33 mouse cellular contexts compared by ENCODE assay signal in genomic region chr16:38236936-38237585, GRCm38 (mm10). TPM values are rescaled to one million over a fixed set of nuclear protein-coding genes. Genes with fewer than 3 reads are reported as not detected.
A peak's percentile ranks its signal among the peaks of the same experiment; 100 is the strongest.
DNase-seq lines count a peak whose midpoint lies in the region; ATAC-seq and TF ChIP-seq lines count a peak whose summit lies in the region.
"Had no signal": no experiment of that assay in that cellular context is flagged by ENCODE, and none has a peak within 500 bp of the region (broad histone marks: within the 10 kb centered on the region; RNA-seq: fewer than 3 reads in every experiment).

No protein-coding gene starts in this region.

- no peak overlapping the region for H3K27ac ChIP-seq in liver, embryonic 11.5 days (ENCODE audit: low read depth, low read length)
- H3K27ac ChIP-seq in liver, postnatal 0 days (ENCODE audit: low read depth), result no peak overlapping the region
- no peak overlapping the region for H3K27ac ChIP-seq in MEL (ENCODE audit: control insufficient read depth, low read depth, low read length)
- H3K27ac ChIP-seq: embryonic facial prominence, embryonic 12.5 days; embryonic facial prominence, embryonic 15.5 days; forebrain, embryonic 12.5 days; forebrain, embryonic 15.5 days; heart, adult 2 months; heart, embryonic 10.5 days; heart, embryonic 13.5 days; hindbrain, embryonic 14.5 days; hindbrain, postnatal 0 days had no signal

- no peak overlapping the region for H3K9ac ChIP-seq in liver, embryonic 11.5 days (ENCODE audit: low read depth, low read length)
- no peak overlapping the region for H3K9ac ChIP-seq in liver, postnatal 0 days (replicated peaks)
- H3K9ac ChIP-seq in MEL (ENCODE audit: control insufficient read depth, low read depth, low read length, poor library complexity, severe bottlenecking), result no peak overlapping the region
- H3K9ac ChIP-seq: embryonic facial prominence, embryonic 12.5 days; embryonic facial prominence, embryonic 15.5 days; forebrain, embryonic 12.5 days; forebrain, embryonic 15.5 days; heart, embryonic 13.5 days; hindbrain, embryonic 14.5 days had no signal

- 43% methylated on average over 4 of the region's 4 CpGs for WGBS in liver, embryonic 11.5 days
- WGBS in liver, postnatal 0 days (ENCODE audit: insufficient replicate concordance), result 47% methylated on average over 4 of the region's 4 CpGs

- H3K27me3 ChIP-seq in liver, embryonic 11.5 days (replicated peaks; ENCODE audit: control insufficient read depth, insufficient read depth, low read length), result no peaks in the 10 kb centered on the region
- no peaks in the 10 kb centered on the region for H3K27me3 ChIP-seq in liver, postnatal 0 days (ENCODE audit: insufficient read depth, low read length)
- H3K27me3 ChIP-seq in MEL (ENCODE audit: control insufficient read depth in 1 of 2, insufficient read depth in 2 of 2, low read length in 2 of 2), result no peaks in the 10 kb centered on the region
- H3K27me3 ChIP-seq: CH12.LX; embryonic facial prominence, embryonic 12.5 days; embryonic facial prominence, embryonic 15.5 days; forebrain, embryonic 12.5 days; forebrain, embryonic 15.5 days; heart, embryonic 13.5 days had no signal

- H3K4me2 ChIP-seq in liver, embryonic 11.5 days, result no peak overlapping the region
- no peak overlapping the region for H3K4me2 ChIP-seq in liver, postnatal 0 days (ENCODE audit: low read depth, low read length)
- H3K4me2 ChIP-seq: embryonic facial prominence, embryonic 12.5 days; embryonic facial prominence, embryonic 15.5 days; forebrain, embryonic 12.5 days; forebrain, embryonic 15.5 days; heart, embryonic 13.5 days; hindbrain, embryonic 14.5 days had no signal

- no peak for TF ChIP-seq EP300 in liver, postnatal 0 days (IDR thresholded peaks at IDR 0.05; ENCODE audit: low read depth)
- no peak for TF ChIP-seq EP300 in MEL (IDR thresholded peaks at IDR 0.05; ENCODE audit: low read depth in 1 of 2, low read length in 2 of 2)

- no peak for TF ChIP-seq CTCF in liver, postnatal 0 days (IDR thresholded peaks at IDR 0.05; ENCODE audit: low read depth)
- TF ChIP-seq CTCF in MEL (IDR thresholded peaks at IDR 0.05 in 2 of 3, conservative IDR thresholded peaks at IDR 0.05 in 1 of 3; ENCODE audit: control insufficient read depth in 1 of 3, insufficient read depth in 1 of 3, low read depth in 2 of 3, low read length in 3 of 3, poor library complexity in 1 of 3, severe bottlenecking in 1 of 3), result no peak

- no peak for TF ChIP-seq POLR2A in MEL (IDR thresholded peaks at IDR 0.05; ENCODE audit: control insufficient read depth in 1 of 2, insufficient read depth in 1 of 2, low read depth in 1 of 2, low read length in 2 of 2, poor library complexity in 1 of 2)

- H3K9me3 ChIP-seq in liver, embryonic 11.5 days (ENCODE audit: control insufficient read depth, low read length), result no peaks in the 10 kb centered on the region
- no peaks in the 10 kb centered on the region for H3K9me3 ChIP-seq in liver, postnatal 0 days (ENCODE audit: low read length)
- no peaks in the 10 kb centered on the region for H3K9me3 ChIP-seq in MEL (replicated peaks; ENCODE audit: insufficient read depth, low read length)
- H3K9me3 ChIP-seq: embryonic facial prominence, embryonic 12.5 days; embryonic facial prominence, embryonic 15.5 days; forebrain, embryonic 12.5 days; forebrain, embryonic 15.5 days; G1E; heart, embryonic 10.5 days; heart, embryonic 13.5 days had no signal

- TF ChIP-seq RAD21 in MEL (IDR thresholded peaks at IDR 0.05; ENCODE audit: low read depth, low read length), result no peak

- DNase-seq in liver, embryonic 11.5 days (ENCODE audit: low spot score), result no peak
- no peak for DNase-seq in liver, postnatal 0 days
- peak; percentile 33 for DNase-seq in MEL (ENCODE audit: low read depth, low spot score)
- peak; percentile 20 for DNase-seq in brain, adult 2 months (ENCODE audit: low read depth, low spot score)
- DNase-seq in testis, postnatal 14 days (ENCODE audit: low spot score), result no peak
- no peak for DNase-seq in heart, postnatal 4 days
- DNase-seq: adrenal gland, adult 8-10 months; adrenal gland, postnatal 25 days; B cell, adult 2 months; cerebellum, adult 11 months; cerebellum, adult 2 months; cerebellum, adult 9-11 months; cerebellum, postnatal 25 days; gastrocnemius, postnatal 10 days; gastrocnemius, postnatal 36 days; heart, adult 2 months; heart, postnatal 14 days had no signal

- H3K79me2 ChIP-seq in MEL (ENCODE audit: control insufficient read depth, insufficient read depth, low read length, poor library complexity), result no peaks in the 10 kb centered on the region

- peaks cover 7% of the 10 kb centered on the region; the same call in 1 of the 2 replicates for H3K36me3 ChIP-seq in liver, embryonic 11.5 days (ENCODE audit: control insufficient read depth, insufficient read depth, low read length)
- H3K36me3 ChIP-seq in liver, postnatal 0 days (replicated peaks; ENCODE audit: insufficient read depth, low read length), result peaks cover 19% of the 10 kb centered on the region
- peaks cover 3 to 4% of the 10 kb centered on the region in 2 experiments for H3K36me3 ChIP-seq in MEL (ENCODE audit: control insufficient read depth in 1 of 2, insufficient read depth in 2 of 2, low read length in 2 of 2)

- no peak overlapping the region for H3K4me3 ChIP-seq in liver, embryonic 11.5 days (ENCODE audit: low read depth, low read length)
- no peak overlapping the region for H3K4me3 ChIP-seq in liver, postnatal 0 days (ENCODE audit: low read depth, low read length)
- no peak overlapping the region for H3K4me3 ChIP-seq in MEL (ENCODE audit: control insufficient read depth in 1 of 2, insufficient read depth in 1 of 2, low read depth in 2 of 2, low read length in 2 of 2)
- H3K4me3 ChIP-seq: embryonic facial prominence, embryonic 12.5 days; embryonic facial prominence, embryonic 15.5 days; forebrain, embryonic 12.5 days; forebrain, embryonic 15.5 days; heart, adult 2 months; heart, embryonic 10.5 days; heart, embryonic 13.5 days had no signal

- H3K4me1 ChIP-seq in liver, embryonic 11.5 days (replicated peaks; ENCODE audit: control insufficient read depth, insufficient read depth, low read length), result no peaks in the 10 kb centered on the region
- H3K4me1 ChIP-seq in liver, postnatal 0 days (ENCODE audit: insufficient read depth), result no peaks in the 10 kb centered on the region
- H3K4me1 ChIP-seq in MEL (ENCODE audit: control insufficient read depth in 1 of 2, insufficient read depth in 2 of 2, low read length in 2 of 2), result peaks cover 0 to 3% of the 10 kb centered on the region in 2 experiments; a peak in 2 of 4 replicates
- H3K4me1 ChIP-seq: embryonic facial prominence, embryonic 12.5 days; embryonic facial prominence, embryonic 15.5 days; forebrain, embryonic 12.5 days; forebrain, embryonic 15.5 days had no signal

- ATAC-seq in liver, embryonic 11.5 days (replicated peaks; ENCODE audit: low FRiP score), result peak; percentile 62
- no peak for ATAC-seq in liver, postnatal 0 days
- ATAC-seq in megakaryocyte progenitor cell, adult 5-6 weeks (replicated peaks; ENCODE audit: poor library complexity), result 0 out of 2 replicates have a peak, but pooled peaks have one; percentile 15
- ATAC-seq: activated CD4-positive, CD25-positive, alpha-beta regulatory T cell, adult 4 months; forebrain, embryonic 15.5 days; hindbrain, postnatal 0 days; inflammation-experienced regulatory T-cells, adult 6 months had no signal

TF ChIP-seq in MEL, 35 proteins besides CTCF, POLR2A, EP300 and RAD21:
- no peak for TF ChIP-seq ZNF384 (IDR thresholded peaks at IDR 0.05; ENCODE audit: low read depth, low read length)
- TF ChIP-seq GABPA (IDR thresholded peaks at IDR 0.05; ENCODE audit: low read depth, low read length), result no peak
- no peak for TF ChIP-seq ZC3H11A (IDR thresholded peaks at IDR 0.05; ENCODE audit: low read depth, low read length)
- TF ChIP-seq CHD2 (IDR thresholded peaks at IDR 0.05; ENCODE audit: low read length), result no peak
- no peak for TF ChIP-seq MYB (IDR thresholded peaks at IDR 0.05; ENCODE audit: low read depth, low read length)
- TF ChIP-seq ELF1 (IDR thresholded peaks at IDR 0.05; ENCODE audit: low read depth, low read length), result 0 out of 2 replicates have a peak, but pooled peaks have one; percentile 16
- peak; percentile 68 for TF ChIP-seq GATA1 (IDR thresholded peaks at IDR 0.05; ENCODE audit: low read depth, low read length)
- TF ChIP-seq TBP (IDR thresholded peaks at IDR 0.05; ENCODE audit: low read depth, low read length), result no peak
- no peak for TF ChIP-seq MAFK (IDR thresholded peaks at IDR 0.05; ENCODE audit: borderline replicate concordance, low read depth, low read length)
- TF ChIP-seq RCOR1 (IDR thresholded peaks at IDR 0.05; ENCODE audit: low read depth, low read length), result no peak
- no peak for TF ChIP-seq USF2 (IDR thresholded peaks at IDR 0.05; ENCODE audit: borderline replicate concordance in 1 of 2, insufficient read depth in 1 of 2, low read depth in 1 of 2, low read length in 2 of 2)
- TF ChIP-seq TAL1 (IDR thresholded peaks at IDR 0.05; ENCODE audit: low read length), result no peak

RNA-seq across cellular contexts. Expression of gene Nr1i2, which starts 57.6 kb away (rescaled TPM):
- 1.8 and 2.0 TPM in 2 replicates for polyA plus RNA-seq in liver, embryonic 11.5 days (2014; fragmentation: Nextera tagmentation; extraction: Ambion mirVana)
- 13.8 and 14.6 TPM in 2 replicates for polyA plus RNA-seq in liver, postnatal 0 days (2015; fragmentation: Nextera tagmentation; extraction: Ambion mirVana)
- not detected in 2 replicates for total RNA-seq in MEL (2012; rRNA removed)
- not detected for polyA plus RNA-seq in MEL (2012; ENCODE audit: insufficient read depth in 1 of 2, insufficient read length in 2 of 2, low read depth in 1 of 2, low replicate concordance in 2 of 2, missing spikeins in 1 of 2)
- total RNA-seq in megakaryocyte progenitor cell, adult 5-6 weeks (2015), result not detected in 2 replicates
- not detected in 2 replicates for total RNA-seq in megakaryocyte progenitor cell, adult 5-6 weeks (2017)
- total RNA-seq in heart, postnatal 4 days (2021), result not detected
- total RNA-seq: adrenal gland, postnatal 25 days; CH12.LX; common myeloid progenitor, adult 5-6 weeks; G1E; gastrocnemius, postnatal 10 days; gastrocnemius, postnatal 36 days; granulocyte monocyte progenitor cell, adult 5-6 weeks; heart, adult 2 months; heart, postnatal 14 days; hematopoietic stem cell, adult 5-6 weeks; hindbrain, postnatal 0 days had no signal
- polyA plus RNA-seq: activated CD4-positive, CD25-positive, alpha-beta regulatory T cell, adult 4 months; cerebellum, adult 2 months; embryonic facial prominence, embryonic 12.5 days; embryonic facial prominence, embryonic 15.5 days; forebrain, embryonic 12.5 days; forebrain, embryonic 15.5 days; G1E; heart, adult 2 months; heart, embryonic 13.5 days; hindbrain, embryonic 14.5 days; inflammation-experienced regulatory T-cells, adult 6 months had no signal

Comparison
In these comparisons a context has a peak if more than half of its experiments do, and no peak if none do; other contexts are left out.
1. DNase-seq: peak in MEL (single experiment) and brain, adult 2 months (single experiment); none in liver, embryonic 11.5 days (single experiment), liver, postnatal 0 days (single experiment), testis, postnatal 14 days (single experiment) and heart, postnatal 4 days (single experiment).